Mouse (Mus musculus) embryonic facial prominence, embryonic 14.5 days (tissue): ENCODE measurements at regions not wholly inside any gene's neighbourhood (a gene's known extent, or its start where the extent isn't known, plus 50 kb on each side); places are given as distances from the start of the nearest gene placed in this dataset.

Experiments used
- ATAC-seq: fragments of 200-750 bp; cut with Nextera tagmentation; 2 replicates; pipeline ENCODE4 v1.8.0; 2017; ENCODE audit warnings: low read depth, moderate number of reproducible peaks, moderate TSS enrichment
- DNase-seq: peaks from one replicate; pipeline ENCODE4 v3.0.0-alpha.2; 2015; ENCODE audit warnings: low spot score
- H3K27ac ChIP-seq: fragments of 300-500 bp; sonication (generic); replicated peaks from 2 replicates; pipeline ENCODE4 v1.5.1; 2014; ENCODE audit warnings: low read depth, mild to moderate bottlenecking, low read length, moderate library complexity
- H3K27me3 ChIP-seq: fragments of 300-500 bp; sonication (generic); replicated peaks from 2 replicates; pipeline ENCODE4 v1.6.1; 2014; ENCODE audit warnings: low read length; ENCODE audit not compliant: control insufficient read depth, insufficient read depth
- H3K36me3 ChIP-seq: fragments of 300-500 bp; sonication (generic); 2 replicates; pipeline ENCODE4 v1.6.1; 2014; ENCODE audit warnings: low read length, mixed read lengths; ENCODE audit not compliant: control insufficient read depth, insufficient read depth
- H3K4me1 ChIP-seq: fragments of 300-500 bp; sonication (generic); 2 replicates; pipeline ENCODE4 v1.6.1; 2014; ENCODE audit warnings: antibody characterized with exemption, low read length; ENCODE audit not compliant: control insufficient read depth, insufficient read depth
- H3K4me2 ChIP-seq: fragments of 300-500 bp; sonication (generic); 2 replicates; pipeline ENCODE4 v1.6.1; 2014; ENCODE audit warnings: low read depth, mild to moderate bottlenecking, low read length, moderate library complexity, mixed read lengths
- H3K4me3 ChIP-seq: fragments of 300-500 bp; sonication (generic); 2 replicates; pipeline ENCODE4 v1.5.1; 2014; ENCODE audit warnings: low read depth, mild to moderate bottlenecking, low read length
- H3K9ac ChIP-seq: fragments of 300-500 bp; sonication (generic); 2 replicates; pipeline ENCODE4 v1.6.1; 2014; ENCODE audit warnings: low read depth, mild to moderate bottlenecking, low read length, moderate library complexity, mixed read lengths
- H3K9me3 ChIP-seq: fragments of 300-500 bp; sonication (generic); 2 replicates; pipeline ENCODE4 v1.6.1; 2016; ENCODE audit warnings: low read length; ENCODE audit not compliant: control insufficient read depth
- WGBS: fragments of 180-500 bp; shearing (Covaris S2); extraction: QIAGEN DNeasy Blood & Tissue Kit; methylation state at CpG from one replicate; pipeline ENCODE4 v1.1.7; 2014; 5-methylcytosine and 5-hydroxymethylcytosine counted together

GRCm38 (mm10) chr5:50688362-50688761 is 629.6 kb upstream of the Adgra3 start:
- no peaks in the 10 kb centered on the region for H3K36me3 ChIP-seq
- no peaks in the 10 kb centered on the region for H3K27me3 ChIP-seq
- H3K4me2 ChIP-seq = no peak overlapping the region
- WGBS = 77% methylated on average over 2 of the region's 2 CpGs
- H3K9ac ChIP-seq = no peak overlapping the region
- ATAC-seq (no peak), DNase-seq (no peak)
- H3K27ac ChIP-seq = no peak overlapping the region
- no peaks in the 10 kb centered on the region for H3K4me1 ChIP-seq
- H3K4me3 ChIP-seq = no peak overlapping the region
- H3K9me3 ChIP-seq = no peaks in the 10 kb centered on the region

GRCm38 (mm10) chr5:50683966-50684365 is 625.2 kb upstream of the Adgra3 start:
- Histone ChIP-seq H3K9ac (no peak overlapping the region), H3K36me3 (no peaks in the 10 kb centered on the region), H3K9me3 (no peaks in the 10 kb centered on the region), H3K4me3 (no peak overlapping the region), H3K4me2 (no peak overlapping the region), H3K4me1 (no peaks in the 10 kb centered on the region), H3K27ac (no peak overlapping the region), H3K27me3 (no peaks in the 10 kb centered on the region)
- DNase-seq (no peak), ATAC-seq (no peak)
- 84% methylated on average over 5 of the region's 5 CpGs for WGBS

GRCm38 (mm10) chr5:50636539-50636938 is 577.7 kb upstream of the Adgra3 start:
- H3K27ac ChIP-seq = no peak overlapping the region
- H3K4me2 ChIP-seq = no peak overlapping the region
- H3K4me3 ChIP-seq = no peak overlapping the region
- DNase-seq (no peak), ATAC-seq (no peak)
- H3K27me3 ChIP-seq = no peaks in the 10 kb centered on the region
- no peaks in the 10 kb centered on the region for H3K4me1 ChIP-seq
- no peaks in the 10 kb centered on the region for H3K9me3 ChIP-seq
- H3K36me3 ChIP-seq = no peaks in the 10 kb centered on the region
- no peak overlapping the region for H3K9ac ChIP-seq

- H3K4me3 ChIP-seq = no peak overlapping the region
- no peak overlapping the region for H3K27ac ChIP-seq
- 78% methylated on average over 6 of the region's 6 CpGs for WGBS
- no peak overlapping the region for H3K4me2 ChIP-seq
- no peaks in the 10 kb centered on the region for H3K4me1 ChIP-seq
- no peaks in the 10 kb centered on the region for H3K27me3 ChIP-seq
- DNase-seq = no peak
- H3K36me3 ChIP-seq = no peaks in the 10 kb centered on the region
- no peak for ATAC-seq
- no peak overlapping the region for H3K9ac ChIP-seq
- H3K9me3 ChIP-seq = no peaks in the 10 kb centered on the region
Observed at GRCm38 (mm10) chr5:50626648-50627047, 567.8 kb upstream of the Adgra3 start.

- H3K4me3 ChIP-seq = no peak overlapping the region
- no peaks in the 10 kb centered on the region for H3K36me3 ChIP-seq
- H3K27ac ChIP-seq = no peak overlapping the region
- H3K9me3 ChIP-seq = no peaks in the 10 kb centered on the region
- ATAC-seq = no peak
- DNase-seq = no peak
- no peaks in the 10 kb centered on the region for H3K4me1 ChIP-seq
- H3K9ac ChIP-seq = no peak overlapping the region
- H3K27me3 ChIP-seq = no peaks in the 10 kb centered on the region
- no peak overlapping the region for H3K4me2 ChIP-seq
Observed at GRCm38 (mm10) chr5:50624206-50624605, 565.4 kb upstream of the Adgra3 start.
